Mouse (Mus musculus): ENCODE results near the gene Ankrd28.
A peak's percentile ranks its signal among the peaks of the same experiment; 100 is the strongest.

The Ankrd28 gene

DNA sequence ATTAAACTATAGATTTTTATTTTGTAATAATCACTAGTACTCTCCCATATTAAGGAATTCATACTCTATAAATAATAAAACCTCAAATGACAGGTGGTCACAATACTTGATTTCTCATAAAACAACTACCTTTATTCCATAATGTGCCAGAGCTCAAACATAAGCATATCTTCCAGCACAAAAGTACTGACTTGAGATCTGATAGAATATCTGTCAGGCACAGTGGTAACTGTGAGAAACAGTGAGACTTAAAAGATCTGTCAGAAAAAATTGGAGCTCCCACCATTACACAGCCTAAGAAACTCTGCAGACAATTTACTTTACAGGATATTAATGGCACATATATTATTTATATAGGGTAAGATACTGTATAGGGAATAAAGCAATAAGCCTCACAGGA is 114.8 kb downstream of the Ankrd28 start:
- no peak for DNase-seq (ENCODE audit: low spot score in 2 of 2)

DNA sequence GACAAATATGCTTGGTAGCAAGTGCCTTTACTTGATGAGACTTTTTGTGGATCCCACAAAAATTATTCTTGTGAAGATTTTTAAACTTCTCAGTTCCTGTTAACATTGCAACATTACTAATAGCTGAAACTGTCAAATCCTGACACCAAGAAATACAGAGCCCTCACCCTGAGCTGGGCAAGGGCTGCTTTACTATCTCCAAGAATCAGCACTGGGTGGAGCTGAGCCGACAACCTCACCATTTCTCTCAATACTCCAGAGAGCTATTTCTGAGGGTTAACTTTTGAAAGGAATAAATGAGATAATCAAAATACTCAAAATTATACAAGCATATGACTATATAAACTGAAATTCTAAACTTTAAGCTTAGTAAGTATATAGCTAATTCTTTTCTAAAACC is 121.1 kb downstream of the Ankrd28 start:
- DNase-seq (ENCODE audit: low spot score in 2 of 2) = no peak

DNA sequence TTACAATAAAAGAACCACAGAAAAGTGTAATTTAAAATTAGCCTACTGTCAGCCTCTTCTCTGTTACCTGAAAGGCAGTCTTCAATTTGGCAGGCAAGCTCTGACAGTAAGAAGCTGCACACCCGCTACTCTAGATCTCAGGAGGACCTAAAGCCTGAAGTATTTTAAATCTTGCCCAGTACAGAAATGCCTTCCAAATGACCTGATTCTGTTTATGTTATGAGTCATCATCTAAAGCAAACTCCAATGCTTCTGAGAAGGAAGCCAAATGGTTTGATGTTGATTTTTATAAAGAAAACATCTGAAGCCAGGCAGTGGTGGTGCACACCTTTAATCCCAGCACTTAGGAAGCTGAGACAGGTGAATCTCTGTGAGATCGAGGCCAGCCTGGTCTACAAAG is 130.1 kb downstream of the Ankrd28 start:
- DNase-seq (ENCODE audit: low spot score in 2 of 2) = no peak

DNA sequence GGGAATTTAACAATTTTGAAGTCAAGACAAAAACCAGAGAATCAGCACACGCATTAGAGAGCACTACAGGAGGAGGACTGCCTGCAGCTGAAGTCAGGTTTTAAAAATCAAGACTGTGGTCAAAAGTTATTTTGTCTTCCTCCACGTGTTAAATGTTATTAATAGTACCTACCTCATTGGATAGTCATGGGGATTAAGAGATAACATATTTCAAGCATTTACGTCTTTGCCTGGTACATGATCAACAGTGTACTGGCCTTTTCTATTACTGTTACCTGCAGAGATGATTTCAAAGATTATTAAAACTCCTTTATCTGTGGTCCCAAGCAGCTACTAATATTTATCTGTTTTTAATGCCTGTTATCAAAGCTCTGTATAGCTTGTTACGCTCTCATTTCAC is 132.7 kb downstream of the Ankrd28 start:
- DNase-seq (ENCODE audit: low spot score in 2 of 2) = no peak

DNA sequence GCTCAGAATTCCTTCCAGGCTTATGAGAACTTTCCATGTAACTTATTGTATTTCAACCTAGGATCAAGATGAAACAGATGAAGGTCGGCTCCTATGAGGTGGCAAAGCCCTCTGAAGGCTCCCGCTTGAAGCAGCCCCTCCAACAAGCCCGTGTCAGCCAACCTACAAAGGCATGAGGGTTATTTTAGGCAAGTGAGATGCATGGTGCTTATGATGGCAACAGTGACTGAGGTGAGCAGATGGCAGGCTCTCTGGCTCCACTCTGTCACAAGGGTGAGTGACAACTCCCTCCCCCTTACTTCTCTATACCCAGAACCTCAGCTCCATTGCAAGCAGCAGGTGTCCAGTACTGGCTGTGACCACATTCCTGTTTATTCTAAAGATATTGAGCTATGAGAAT is 133.1 kb downstream of the Ankrd28 start:
- no peak for DNase-seq (ENCODE audit: low spot score in 2 of 2)

DNA sequence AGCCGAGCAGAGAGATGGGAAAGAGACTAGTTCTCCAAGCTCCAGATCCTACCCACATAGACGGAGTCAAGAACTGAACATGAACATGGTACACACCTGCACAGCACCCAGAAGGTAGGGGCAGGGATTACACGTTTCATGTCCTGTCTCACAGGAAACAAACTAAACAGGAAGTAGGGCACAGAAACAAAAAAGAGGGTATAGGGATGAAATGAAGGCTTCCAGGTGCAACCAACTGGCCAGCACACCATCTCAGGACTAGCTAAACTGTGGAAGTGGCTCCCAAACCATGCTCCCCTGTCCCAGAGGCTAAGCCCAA is 133.5 kb downstream of the Ankrd28 start:
- DNase-seq (ENCODE audit: low spot score in 2 of 2) = no peak

DNA sequence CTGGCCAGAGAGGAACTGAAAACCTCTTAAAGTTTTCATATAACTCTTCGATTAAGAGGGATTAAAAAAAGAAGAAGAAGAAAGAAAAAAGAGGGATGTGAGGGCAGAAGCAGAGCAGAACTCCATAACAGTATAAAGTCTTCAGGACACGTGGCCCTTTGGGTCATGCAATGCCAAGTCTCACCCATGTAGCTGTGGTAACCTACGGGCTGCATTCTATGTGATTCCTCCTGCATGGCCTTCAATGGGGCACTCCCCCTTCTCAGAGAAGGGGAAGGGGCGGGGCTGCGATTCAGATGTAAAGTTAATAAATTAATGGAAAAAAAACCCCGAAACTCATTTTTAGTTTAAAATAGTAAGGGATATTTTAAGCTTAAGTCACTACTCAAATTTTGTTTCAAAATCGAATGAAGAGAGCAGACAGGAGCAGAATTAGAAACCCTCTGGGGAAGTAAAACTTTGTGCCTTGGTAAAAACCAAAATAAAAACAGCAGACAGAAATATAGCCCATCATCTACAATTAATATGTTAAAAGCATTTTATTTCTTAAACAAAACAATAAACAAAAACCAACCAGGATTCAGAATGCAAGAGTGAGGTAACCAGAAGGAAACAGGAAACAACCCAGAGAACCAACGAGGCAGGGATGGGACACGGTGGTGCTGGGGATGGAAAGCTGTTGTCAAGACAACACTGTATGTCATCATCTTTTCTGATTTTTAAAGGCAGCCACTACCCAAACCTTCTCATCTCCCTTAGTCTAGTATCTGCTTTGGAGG is 134.1 kb downstream of the Ankrd28 start:
- DNase-seq (ENCODE audit: low spot score in 2 of 2) = no peak

DNA sequence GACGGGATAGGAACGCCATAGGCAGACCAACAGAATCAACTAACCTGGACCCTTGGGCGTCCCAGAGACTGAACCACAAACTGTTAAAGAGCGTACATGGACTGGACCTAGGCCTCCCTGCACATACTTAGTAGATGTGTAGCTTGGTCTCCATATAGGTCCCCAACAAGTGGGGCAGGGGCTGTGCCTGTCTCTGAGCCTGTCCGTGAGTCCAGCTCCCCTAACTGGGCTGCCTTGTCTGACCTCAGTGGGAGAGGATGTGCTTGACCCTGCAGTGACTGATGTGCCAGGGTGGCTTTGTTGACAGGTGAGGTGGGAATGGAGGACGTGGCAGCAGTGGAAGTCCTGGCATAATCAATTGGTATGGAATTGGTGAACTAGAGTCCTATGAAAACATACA is 137.9 kb downstream of the Ankrd28 start:
- DNase-seq (ENCODE audit: low spot score in 2 of 2) = no peak

DNA sequence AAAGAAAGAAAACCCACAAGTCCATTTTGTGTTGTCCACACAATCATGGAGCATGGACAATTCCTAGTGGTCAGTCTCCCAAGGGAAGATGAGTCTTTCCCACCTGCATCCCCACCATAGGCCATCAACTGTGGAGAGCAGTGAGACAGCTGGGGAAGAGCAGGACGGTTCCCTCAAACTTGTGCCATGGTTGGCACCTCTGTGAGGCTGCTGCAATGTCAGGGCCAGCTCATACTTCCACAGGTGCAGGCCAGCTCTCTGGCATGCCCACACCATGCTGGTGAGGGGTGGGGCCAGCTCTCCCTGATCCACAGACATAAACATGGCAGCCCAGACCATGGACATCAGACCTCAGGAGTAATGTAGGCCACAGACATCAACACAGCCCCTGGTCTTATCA is 144.2 kb downstream of the Ankrd28 start:
- no peak for DNase-seq (ENCODE audit: low spot score in 2 of 2)

DNA sequence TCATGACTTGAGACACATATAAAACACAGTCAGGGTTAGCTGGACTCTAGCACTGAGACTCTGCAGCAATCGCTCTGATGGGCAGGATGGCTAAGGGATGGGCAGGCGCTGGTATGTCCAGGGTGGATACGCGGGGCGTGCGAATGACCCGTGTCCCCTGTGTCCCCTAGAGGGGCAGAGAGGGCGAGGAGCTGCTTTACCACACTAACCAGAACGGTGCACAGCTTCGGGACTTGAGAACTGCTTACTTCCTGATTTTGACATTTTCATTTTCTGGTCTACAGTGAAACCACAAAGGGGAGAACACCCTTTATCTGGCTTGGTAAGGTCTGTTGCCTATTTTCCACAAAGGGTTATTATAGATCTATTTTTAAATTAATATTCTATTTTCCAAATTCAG is 144.8 kb downstream of the Ankrd28 start:
- no peak for DNase-seq (ENCODE audit: low spot score in 2 of 2)

DNA sequence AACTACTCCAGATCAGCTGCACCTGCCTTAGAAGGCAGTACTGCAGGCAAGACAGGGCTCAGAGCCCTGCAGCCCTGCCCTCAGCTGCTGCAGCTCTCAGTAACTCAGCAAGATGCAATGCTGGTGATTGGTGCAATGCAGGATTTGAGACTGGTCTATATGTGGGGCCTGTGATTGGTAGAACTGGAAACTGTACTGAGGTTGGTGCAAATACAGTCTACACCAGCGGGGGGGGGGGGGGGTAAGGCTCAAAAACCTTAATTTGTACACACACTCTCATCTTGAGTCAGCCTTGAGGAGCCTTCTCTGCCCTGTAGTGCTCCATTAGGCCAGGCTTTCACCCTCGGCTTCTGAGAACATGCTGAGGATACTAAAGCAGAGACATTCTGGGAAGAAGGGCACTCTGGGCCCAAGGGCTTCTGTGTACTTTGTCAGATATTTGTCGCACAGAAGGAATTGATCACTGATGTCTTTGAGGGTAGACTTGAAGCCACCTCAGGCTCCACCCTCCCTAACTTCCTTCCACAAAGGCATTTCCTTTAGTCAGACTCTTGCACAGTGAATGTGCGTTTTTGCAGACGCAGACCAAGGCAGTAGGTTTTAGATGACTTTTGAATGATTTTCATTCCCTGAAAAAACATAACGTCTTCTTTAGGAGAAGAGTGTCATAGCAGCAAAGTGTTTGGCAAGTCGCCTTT is 146.0 kb downstream of the Ankrd28 start:
- DNase-seq (ENCODE audit: low spot score in 2 of 2) = no peak

DNA sequence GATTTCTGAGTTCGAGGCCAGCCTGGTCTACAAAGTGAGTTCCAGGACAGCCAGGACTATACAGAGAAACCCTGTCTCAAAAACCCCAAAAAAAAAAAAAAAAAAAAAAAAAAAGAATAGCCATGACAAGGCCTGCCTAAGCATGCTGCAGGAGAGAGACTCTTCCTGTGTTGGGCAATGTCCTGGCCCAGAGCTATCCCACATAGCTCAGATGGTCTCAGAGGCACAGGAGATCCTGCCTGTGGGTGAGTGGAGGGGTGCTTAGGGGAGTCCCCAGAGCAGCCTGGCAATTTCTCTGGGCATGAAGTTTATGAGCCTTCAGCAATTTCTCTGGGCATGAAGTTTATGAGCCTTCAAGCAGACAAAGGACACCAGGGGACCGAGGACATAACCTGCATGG is 146.8 kb downstream of the Ankrd28 start:
- DNase-seq (ENCODE audit: low spot score in 2 of 2) = no peak

DNA sequence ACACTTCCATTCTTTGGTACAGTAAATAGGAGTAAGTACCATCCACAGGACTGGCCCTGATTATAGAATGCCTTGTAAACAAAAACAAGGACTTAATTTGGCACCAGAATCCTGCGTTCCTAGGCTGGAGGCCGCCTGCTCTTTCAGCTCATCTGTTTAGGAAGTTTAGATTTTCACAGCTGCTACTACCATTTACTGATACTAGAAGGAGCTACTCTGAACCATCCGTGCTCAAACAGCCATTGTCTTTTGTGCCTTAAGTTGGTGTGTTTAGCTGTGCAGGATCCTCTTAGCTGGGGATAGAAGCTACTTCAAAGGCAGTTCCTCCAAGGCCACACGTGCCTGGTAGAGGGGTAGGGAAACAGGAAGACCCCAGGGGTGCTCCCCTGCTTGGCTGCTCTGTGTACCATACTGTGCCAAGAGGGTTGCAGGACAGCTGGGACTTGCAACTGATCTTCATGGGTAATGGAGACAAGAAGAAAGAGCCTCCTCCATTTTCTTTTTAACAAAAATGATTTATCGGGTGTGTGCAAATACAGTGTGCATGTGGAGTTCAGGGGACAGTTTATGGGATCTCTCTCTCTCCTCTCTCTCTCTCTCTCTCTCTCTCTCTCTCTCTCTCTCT is 148.4 kb downstream of the Ankrd28 start:
- no peak for DNase-seq (ENCODE audit: low spot score in 2 of 2)

DNA sequence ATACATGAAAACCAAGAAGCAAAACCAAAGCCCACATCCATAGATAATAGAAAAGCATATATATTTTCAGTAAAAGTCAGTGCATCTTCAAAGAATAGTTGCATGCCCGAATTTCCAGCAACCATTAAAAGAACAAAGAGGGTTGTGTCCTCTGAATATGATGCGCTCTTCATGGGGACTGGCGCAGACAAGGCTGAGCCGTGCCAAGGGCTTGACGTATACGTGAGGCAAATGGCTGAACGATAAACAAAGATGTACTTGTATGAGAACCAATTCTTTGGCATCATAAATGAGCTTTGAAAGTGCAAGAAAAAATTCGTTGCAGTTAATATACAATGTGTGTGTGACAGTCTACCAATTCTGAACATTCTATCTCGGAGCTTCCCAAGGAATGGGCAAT is 149.2 kb downstream of the Ankrd28 start:
- DNase-seq (ENCODE audit: low spot score in 2 of 2) = no peak

DNA sequence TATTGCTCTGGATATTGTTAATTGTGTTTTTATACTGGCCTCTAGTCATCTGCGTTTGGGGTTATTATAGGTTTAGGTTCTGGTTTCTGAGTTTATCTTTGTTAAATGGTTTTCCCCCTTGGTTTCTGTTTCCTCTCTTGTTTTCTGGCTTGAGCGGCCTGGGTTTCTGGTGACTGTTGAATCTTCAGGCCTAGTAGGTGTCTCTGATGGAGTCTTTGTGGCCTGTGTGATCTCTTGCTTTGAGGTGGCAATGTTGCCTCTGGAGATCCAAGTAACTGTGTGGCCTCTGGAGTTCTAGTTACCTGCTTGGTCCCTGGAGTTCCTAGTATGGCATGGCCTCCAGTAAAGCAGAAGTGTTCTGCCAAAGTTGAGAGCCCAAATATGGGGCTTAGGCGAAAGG is 149.8 kb downstream of the Ankrd28 start:
- DNase-seq (ENCODE audit: low spot score in 2 of 2) = no peak

DNA sequence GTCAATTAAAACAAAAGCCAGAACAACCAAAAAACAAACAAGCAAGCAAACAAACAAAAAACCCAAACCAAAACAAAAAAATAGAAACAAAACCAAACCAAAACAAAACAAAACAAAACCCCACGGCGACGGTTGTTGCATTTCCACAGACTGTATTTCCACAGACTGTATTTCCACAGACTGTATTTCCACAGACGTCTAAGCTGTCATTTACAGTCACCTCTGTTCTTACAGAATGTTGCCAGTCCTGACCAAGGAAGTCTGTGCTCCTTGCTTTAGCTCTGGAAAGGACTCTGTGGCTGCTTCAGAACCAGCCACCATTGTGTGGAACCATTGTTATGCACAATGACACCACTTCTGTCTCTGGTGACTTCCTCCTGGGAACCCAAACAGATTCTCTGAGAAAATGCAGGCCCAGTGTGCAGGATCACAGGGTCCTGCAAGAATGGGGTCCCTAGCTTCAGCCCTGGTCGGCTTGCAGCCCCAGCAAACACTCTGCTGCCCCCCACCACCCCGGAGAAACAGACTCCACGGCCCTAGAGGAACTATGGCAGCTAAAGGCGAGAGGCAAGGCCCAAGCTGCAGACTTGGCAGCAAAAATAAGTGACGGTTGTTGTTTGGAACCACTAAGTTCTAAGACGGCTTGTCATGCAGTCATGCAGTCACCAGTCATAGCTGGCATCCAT is 158.7 kb downstream of the Ankrd28 start:
- DNase-seq (ENCODE audit: low spot score in 2 of 2) = no peak

DNA sequence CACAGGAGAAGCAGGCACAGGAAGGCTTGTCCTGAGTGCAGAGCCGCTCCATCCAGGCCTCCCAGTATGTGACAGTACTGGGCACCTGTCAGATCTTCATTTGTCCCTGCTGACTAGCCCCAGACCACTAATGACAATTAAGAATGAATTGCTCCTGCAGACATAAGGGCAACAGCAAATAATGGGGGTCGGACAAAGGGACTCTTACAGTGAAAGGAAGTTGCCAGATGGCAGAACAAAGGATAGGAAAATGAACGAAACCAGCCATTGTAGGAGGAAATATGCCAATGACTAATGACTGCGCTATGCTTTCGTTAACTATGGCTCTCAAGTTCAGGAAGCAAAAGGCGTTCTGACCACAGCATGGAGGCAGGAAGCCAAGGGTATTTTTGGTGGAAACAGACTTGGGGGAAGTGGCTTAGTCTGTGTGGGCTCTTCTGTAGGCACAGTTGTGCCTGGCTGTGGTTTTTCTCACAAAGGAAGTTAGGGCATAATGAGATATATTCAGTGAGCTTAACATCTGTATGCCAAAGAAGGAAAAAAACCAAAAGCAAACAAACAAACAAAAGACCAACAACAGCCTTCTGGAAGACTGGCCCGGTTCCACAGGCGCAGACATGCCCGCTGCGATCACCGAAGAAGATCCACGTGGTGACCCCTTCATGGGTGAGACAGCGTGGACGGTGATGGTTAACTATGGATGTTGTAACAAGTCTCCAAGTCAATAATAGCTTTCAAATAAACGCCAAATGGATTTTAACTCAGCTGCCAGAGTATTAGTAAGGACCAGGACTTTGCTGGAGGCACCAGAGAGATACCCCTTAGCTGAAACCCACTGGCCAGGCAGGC is 160.6 kb downstream of the Ankrd28 start:
- DNase-seq (ENCODE audit: low spot score in 2 of 2) = peak in 1 of 2 experiments; percentile 58

DNA sequence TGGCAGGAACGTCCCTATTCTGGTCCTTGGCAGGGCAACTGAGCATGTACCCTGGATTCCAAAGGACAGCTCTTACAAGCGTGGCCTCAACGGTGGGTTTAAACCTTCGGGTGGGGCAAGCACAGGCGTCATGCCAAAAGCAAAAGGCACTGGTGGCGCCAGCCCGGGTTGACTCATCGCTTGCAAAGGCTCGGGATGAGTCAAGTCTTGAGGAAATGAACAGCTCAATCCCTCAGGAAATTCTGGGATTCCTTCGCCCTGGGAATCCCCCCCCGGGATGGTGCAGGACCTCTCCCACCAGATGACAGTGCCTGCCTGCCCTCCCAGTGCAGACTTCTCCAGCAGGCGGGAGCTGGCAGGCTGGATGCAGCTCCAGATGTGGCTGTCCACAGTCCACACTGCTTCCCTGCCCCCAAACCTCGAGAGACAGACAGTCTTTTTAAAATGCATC is 161.3 kb downstream of the Ankrd28 start:
- peak; percentile 57 to 71 for DNase-seq (ENCODE audit: low spot score in 2 of 2)

DNA sequence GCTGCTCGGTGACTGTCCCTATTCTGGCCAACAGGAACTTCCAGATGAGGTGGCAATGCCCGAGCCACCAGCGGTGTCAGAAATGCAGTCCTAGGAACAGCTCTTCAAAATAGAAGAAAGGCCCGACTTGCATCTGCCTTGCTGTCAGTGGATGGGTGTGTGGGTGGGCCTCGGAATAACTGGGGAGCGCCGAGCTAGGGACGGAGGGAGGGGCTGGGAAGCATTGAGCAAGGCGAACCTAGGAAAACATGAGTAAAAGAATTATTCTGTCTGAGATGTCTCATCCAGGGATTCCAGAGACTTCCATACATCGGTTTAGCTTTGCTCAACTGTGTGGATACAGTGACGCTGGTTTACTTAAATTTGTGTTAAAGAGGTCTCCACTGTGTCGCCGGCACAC is 162.1 kb downstream of the Ankrd28 start:
- no peak for DNase-seq (ENCODE audit: low spot score in 2 of 2)

DNA sequence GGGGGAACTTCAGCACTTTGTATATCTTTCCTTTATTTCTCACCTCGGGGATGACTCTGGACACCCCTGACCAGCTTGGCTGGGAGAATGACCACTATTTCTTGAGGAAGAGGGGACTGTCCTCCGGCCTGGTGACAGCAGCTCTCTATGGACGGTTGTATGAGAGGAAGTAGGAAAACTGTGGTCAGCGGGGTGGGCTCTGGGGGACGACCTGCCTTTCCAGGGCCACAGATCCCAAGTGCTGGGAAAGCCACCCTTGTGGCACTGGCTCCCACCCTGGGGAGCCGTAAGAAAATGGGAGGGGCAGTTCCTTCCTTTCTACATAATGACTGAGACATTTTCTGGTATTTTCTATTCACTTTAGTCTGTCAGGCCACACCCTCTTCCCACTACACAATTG is 162.7 kb downstream of the Ankrd28 start:
- DNase-seq (ENCODE audit: low spot score in 2 of 2) = no peak

DNA sequence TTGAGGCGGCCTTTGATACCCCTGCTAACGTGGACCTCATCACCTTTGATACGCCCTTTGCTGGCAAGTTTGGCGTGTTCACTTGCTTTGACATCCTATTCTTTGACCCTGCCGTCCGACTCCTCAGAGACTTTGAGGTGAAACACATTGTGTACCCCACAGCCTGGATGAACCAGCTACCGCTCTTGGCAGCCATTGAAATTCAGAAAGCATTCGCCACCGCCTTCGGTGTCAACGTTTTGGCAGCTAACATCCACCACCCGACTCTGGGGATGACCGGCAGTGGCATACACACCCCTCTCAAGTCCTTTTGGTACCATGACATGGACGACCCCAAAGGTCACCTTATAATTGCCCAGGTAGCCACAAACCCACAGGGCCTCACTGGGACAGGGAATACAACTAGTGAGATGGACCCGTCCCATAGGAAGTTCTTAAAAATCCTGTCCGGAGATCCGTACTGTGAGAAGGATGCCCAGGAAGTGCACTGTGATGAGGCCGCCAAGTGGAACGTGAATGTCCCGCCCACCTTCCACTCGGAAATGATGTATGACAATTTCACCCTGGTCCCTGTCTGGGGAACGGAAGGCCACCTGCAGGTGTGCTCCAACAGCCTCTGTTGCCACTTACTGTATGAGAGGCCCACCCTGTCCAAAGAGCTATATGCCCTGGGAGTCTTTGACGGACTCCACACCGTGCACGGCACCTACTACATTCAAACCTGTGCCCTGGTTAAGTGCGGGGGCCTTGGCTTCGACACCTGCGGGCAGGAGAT is 163.3 kb downstream of the Ankrd28 start:
- no peak for DNase-seq (ENCODE audit: low spot score in 2 of 2)
